Mouse (Mus musculus): Measurements from ENCODE around the gene Mrc1.
"Not testable (repeated sequence)": the region's sequence is repeated elsewhere in the genome, so short reads cannot be mapped to it uniquely, and the experiment has no call there.

Mrc1 gene

GRCm38 (mm10) chr2:14229149-14229548 lies at the start of gene Mrc1:
Gene Mrc1, plus strand, starts transcription at chr2:14229392.
- in situ Hi-C loops (cut with MboI; ENCODE audit: unreplicated experiment in 2 of 2), result loop anchor here in 1 of 2 experiments (25.0 kb wide), 1 partner anchor 817 kb away; no protein-coding TSS in a partner anchor

DNA sequence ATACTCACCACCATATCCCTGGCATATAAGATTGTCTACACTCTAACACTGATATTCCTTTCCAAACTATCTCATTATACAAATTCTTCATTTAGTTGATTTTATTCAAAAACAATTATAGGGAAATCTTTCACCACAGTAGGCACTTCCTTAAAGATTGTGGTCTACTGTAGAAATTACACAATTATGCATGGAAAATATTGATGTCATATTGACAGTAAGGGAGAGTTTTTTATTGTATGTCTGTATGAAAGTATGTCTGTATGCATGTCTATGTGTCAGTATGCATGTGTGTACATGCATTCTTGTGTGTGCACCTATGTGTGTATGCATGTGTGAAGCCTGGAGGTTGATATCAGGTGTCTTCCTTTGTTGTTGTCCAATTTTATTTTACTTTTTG lies 44.8 kb upstream of the Mrc1 start:
- in situ Hi-C loops (cut with MboI; ENCODE audit: unreplicated experiment in 2 of 2), result no loop called here

DNA sequence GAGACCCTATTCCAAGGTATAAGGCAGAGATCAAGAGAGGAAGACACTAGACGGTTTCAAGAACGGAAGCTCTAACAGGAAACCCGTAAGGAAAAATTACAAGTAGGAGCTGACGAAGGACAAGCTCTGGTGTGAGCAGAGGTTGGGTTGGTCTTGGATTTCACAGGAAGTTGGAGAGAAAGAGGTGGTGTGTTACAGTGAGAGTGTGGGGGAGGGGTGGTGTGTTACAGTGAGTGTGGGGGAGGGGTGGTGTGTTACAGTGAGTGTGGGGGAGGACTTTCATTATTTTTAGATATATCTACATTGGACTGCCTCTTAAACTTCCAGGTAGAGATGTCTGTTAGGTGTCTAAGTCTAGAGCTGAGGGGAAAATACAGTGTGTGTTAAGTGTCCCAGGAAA lies 38.5 kb upstream of the Mrc1 start:
- in situ Hi-C loops (cut with MboI; ENCODE audit: unreplicated experiment in 2 of 2), result no loop called here

DNA sequence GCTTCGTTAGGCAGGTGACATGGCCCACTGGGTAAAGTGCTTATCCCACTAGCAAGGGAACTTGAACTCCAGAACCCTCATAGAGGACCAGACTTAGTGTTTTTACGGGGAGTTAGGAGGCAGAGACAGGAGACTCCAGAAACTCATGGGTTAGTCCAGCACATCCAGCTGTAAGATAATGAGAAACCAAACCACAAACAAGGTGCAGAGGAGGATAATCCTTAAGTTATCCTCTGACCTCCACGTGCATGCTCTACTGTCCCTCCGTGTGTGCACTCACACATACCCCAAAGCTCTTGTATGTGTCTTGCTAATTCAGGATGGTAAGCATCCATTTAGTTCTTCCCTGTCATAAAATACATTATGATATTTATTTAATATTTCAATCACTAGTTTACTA lies 37.6 kb upstream of the Mrc1 start:
- in situ Hi-C loops (cut with MboI; ENCODE audit: unreplicated experiment in 2 of 2), result no loop called here

- in situ Hi-C loops (cut with MboI; ENCODE audit: unreplicated experiment in 2 of 2), result no loop called here
Measured at GRCm38 (mm10) chr2:14192046-14192445, 37.1 kb upstream of the Mrc1 start.

DNA sequence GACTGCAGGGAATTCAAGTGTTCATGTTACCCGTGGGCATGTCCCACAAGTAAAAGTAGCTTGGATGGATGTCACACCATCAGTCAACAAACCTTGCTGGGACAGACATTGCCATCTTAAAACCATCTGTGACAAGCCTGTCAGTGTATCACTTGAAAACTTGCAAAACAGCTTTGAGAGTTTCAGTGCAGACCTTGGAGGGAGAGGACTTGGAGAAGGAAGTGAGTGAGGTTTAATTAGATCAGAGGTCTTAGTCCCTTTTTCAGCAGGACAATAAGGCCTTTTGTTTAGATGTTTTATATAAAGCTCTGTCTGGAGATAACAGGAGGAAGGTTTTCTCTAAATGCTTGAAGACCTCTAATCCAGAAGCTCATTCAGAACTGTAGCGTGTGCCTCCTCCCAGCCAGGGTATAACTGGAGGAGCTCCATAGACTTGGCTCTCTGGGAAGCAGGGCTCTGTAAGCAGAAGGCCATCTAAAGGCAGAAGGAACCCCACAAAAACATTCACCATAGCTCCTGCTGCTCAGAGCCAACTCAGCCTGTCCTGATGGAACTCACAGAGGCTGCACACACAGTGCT lies 30.8 kb upstream of the Mrc1 start:
- in situ Hi-C loops (cut with MboI; ENCODE audit: unreplicated experiment in 2 of 2), result not testable (repeated sequence)

DNA sequence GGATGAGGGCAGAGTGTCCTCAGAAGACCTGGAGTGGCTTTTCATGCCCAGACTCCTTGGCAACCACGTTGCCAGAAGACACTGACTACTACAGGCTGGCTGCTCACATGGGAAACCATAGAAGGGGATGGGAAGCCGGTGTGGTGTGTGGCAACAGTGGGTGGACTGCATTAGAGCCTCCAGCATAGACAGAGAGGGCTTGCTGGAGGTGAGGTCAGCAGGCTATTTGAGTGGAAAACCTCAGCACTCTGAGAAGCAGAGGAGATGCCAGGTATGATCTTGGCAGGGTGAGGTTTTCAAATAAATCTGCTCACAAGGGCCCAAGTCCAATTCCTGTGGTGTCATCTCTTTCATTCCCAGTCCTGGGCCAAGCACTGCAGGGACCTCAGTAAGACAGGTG lies 29.6 kb upstream of the Mrc1 start:
- in situ Hi-C loops (cut with MboI; ENCODE audit: unreplicated experiment in 2 of 2), result loop anchor here in 1 of 2 experiments (5.0 kb wide), 1 partner anchor 32 kb away; no protein-coding TSS in a partner anchor

DNA sequence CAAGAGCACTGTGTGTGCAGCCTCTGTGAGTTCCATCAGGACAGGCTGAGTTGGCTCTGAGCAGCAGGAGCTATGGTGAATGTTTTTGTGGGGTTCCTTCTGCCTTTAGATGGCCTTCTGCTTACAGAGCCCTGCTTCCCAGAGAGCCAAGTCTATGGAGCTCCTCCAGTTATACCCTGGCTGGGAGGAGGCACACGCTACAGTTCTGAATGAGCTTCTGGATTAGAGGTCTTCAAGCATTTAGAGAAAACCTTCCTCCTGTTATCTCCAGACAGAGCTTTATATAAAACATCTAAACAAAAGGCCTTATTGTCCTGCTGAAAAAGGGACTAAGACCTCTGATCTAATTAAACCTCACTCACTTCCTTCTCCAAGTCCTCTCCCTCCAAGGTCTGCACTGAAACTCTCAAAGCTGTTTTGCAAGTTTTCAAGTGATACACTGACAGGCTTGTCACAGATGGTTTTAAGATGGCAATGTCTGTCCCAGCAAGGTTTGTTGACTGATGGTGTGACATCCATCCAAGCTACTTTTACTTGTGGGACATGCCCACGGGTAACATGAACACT lies 28.2 kb upstream of the Mrc1 start:
- in situ Hi-C loops (cut with MboI; ENCODE audit: unreplicated experiment in 2 of 2), result loop anchor here in 1 of 2 experiments (5.0 kb wide), 1 partner anchor 34 kb away; no protein-coding TSS in a partner anchor

- in situ Hi-C loops (cut with MboI; ENCODE audit: unreplicated experiment in 2 of 2), result loop anchor here in 1 of 2 experiments (5.0 kb wide), 1 partner anchor 37 kb away; no protein-coding TSS in a partner anchor
Measured at GRCm38 (mm10) chr2:14204308-14204707, 24.9 kb upstream of the Mrc1 start.

DNA sequence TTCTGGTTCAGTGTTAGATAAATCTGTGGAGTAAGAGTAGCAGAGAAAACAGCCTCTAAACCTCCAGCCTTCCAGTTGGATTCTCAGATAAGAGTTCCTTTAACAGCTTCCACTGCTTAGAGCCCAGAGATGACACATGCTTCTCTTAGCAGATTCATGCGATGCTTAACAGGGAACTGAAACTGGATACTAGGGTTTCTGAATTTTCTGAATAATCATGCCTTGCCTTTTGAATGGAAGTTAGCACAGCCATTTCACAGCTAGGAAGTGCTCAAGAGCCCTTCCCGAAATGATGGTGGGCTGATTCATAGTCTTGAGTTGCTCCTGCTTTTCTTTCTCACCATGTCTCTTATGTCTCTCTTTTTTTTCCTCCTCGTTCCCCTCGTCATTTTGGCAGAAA lies 22.4 kb upstream of the Mrc1 start:
- in situ Hi-C loops (cut with MboI; ENCODE audit: unreplicated experiment in 2 of 2), result no loop called here

DNA sequence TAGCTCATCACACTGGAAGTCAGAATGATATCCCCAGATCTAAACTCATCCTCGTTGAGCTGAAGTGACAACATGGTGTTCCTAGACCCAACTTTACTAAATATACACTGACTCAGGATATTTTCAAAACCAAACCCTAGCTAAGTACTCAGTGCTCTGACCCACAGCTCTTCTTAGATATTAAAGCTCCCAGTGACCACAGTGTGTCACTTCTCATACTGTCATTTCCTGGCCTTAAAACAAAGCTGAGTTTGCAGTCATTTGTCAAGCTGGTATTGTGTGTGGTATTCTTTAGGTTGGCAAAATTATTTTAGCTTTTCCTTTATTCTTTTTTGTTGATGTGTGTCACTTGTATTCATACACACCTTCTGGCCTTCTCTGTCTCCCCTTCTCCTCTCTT lies 18.5 kb upstream of the Mrc1 start:
- in situ Hi-C loops (cut with MboI; ENCODE audit: unreplicated experiment in 2 of 2), result no loop called here

DNA sequence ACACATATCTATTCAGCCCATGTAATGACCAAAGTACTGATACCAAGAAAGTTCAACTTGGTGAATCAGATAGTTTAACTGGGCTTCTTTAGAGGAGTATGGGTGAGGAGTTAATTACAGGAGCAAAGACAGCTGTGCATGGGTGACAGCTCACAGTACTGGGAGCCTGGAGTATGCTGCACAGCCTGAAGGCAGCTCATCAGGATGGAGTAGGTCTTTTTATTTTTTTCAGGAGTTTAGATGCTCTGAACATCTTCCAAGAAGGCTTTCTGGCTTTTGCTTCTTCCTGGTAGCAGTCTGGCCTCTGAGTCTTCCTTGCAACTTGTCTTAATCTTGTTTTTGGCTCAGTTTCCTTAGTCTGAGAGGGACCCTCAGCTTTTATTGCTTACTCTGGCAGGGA lies 17.6 kb upstream of the Mrc1 start:
- in situ Hi-C loops (cut with MboI; ENCODE audit: unreplicated experiment in 2 of 2), result no loop called here

DNA sequence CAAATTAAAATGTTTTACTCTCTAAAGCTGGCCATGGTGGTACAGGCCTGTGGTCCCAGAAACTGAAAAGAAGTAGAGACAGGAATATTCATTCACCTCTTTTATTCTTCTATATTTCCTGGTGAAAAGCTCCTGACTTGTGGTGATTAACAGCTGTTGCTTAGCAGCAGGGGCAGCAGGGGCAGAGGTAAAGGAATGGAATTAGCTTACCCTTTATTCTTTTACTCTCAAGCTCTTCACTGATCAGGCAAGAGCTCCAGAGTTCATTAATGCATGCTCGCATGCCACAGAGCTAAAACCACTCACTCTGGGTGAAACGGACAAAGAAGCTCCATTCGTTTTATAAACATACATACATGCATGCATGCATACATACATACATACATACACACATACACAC lies 14.4 kb upstream of the Mrc1 start:
- in situ Hi-C loops (cut with MboI; ENCODE audit: unreplicated experiment in 2 of 2), result no loop called here

- in situ Hi-C loops (cut with MboI; ENCODE audit: unreplicated experiment in 2 of 2), result no loop called here
Measured at GRCm38 (mm10) chr2:14216653-14217052, 12.5 kb upstream of the Mrc1 start.

DNA sequence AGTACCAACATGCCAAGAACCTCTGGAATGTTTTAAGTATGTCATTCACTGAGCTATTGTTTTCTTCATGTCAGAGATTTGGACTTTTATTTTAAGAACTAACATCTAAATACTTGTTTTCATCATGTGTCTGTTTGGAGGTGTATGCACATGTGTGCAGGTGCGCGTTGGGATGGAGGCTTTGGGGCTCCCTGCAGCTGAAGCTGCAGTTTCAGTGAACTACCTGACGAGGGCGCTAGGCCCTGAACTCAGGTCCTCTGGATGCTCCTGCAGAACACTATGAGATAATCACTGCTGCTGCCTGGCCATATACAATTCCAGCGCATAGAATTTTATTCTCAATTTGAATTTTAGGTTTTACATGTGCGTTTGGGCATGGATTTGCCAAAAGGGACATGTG lies 11.1 kb upstream of the Mrc1 start:
- in situ Hi-C loops (cut with MboI; ENCODE audit: unreplicated experiment in 2 of 2), result no loop called here

DNA sequence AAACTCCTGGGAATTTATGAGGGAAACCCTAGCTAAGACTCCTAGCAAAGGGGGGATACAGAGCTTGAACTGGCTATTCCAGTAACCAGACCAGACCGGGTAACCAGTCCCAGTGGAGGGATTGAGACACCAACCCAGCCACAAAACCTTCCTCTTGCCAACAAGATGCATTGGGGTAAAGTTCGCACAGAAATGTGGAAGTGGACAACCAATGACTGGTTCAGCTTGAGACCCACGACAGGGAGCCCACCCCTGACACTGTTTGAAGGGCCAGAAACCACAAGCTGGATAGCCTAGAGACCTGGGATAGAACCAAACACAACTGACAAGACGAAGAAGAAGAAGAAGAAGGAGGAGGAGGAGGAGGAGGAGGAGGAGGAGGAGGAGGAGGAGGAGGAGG lies 4.8 kb upstream of the Mrc1 start:
- in situ Hi-C loops (cut with MboI; ENCODE audit: unreplicated experiment in 2 of 2), result no loop called here

DNA sequence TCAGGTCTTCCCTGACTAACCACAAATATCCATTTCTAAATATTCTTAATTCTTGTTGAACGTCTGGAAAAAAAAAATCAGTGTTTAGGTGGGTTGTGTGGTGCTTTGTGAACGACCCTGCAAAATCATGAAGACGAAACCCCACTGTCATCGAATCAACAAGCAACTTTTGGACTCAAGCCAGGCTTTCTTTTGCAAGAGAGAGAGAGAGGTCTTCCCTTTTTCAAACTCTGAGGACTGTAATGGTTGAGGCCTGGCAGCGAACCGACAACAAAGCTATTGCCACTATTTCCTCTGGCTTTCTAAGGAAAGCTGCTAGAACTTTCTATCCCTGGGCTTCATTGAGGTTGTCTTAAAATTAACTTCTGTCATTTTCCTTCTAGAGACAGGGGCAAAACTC lies 697 bp upstream of the Mrc1 start:
- in situ Hi-C loops (cut with MboI; ENCODE audit: unreplicated experiment in 2 of 2), result loop anchor here in 1 of 2 experiments (25.0 kb wide), 1 partner anchor 816 kb away; no protein-coding TSS in a partner anchor

DNA sequence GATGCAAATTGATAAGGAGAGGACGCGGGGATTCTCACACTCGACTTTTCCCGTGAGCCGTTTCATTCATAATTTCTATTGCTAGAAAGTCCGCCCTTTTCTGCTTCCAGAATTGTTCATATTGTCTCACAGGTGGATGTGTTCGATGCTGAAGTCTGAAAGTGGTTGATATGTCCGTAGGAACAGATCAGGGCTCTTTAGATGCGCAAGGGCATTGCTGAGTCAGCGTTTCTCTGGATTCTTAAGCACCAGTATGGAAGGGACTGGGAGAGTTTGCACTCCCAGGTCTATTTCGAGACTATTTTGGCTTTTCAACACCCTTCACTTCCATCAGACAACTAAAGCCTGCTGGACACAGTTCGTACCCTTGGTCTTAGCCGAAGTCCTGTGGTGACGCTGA lies 787 bp downstream of the Mrc1 start:
- in situ Hi-C loops (cut with MboI; ENCODE audit: unreplicated experiment in 2 of 2), result loop anchor here in 1 of 2 experiments (25.0 kb wide), 1 partner anchor 818 kb away; no protein-coding TSS in a partner anchor

GRCm38 (mm10) chr2:14232897-14233296 lies 3.7 kb downstream of the Mrc1 start:
- in situ Hi-C loops (cut with MboI; ENCODE audit: unreplicated experiment in 2 of 2), result loop anchor here in 1 of 2 experiments (25.0 kb wide), 1 partner anchor 821 kb away; no protein-coding TSS in a partner anchor

GRCm38 (mm10) chr2:14233983-14234382 lies 4.8 kb downstream of the Mrc1 start:
- in situ Hi-C loops (cut with MboI; ENCODE audit: unreplicated experiment in 2 of 2), result loop anchor here in 1 of 2 experiments (25.0 kb wide), 1 partner anchor 822 kb away; no protein-coding TSS in a partner anchor

DNA sequence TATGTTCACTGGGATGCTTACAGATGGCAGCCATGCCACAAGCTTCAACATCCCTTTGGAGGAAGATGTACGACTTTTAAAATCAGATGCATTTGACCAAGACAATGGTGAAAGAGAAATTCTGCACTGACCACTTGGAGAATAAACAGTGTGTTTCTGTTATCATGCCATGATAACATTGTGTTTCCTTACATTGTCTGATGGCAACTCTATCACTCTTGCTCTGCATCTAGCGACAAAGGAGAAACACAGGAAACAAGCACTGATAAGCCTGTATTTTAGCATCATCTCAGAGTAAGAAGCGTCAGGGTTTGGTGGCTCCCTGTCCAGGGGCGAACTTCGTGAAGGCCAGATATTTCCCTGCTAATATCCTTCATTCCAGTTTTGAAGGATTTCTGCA lies 6.1 kb downstream of the Mrc1 start:
- in situ Hi-C loops (cut with MboI; ENCODE audit: unreplicated experiment in 2 of 2), result loop anchor here in 1 of 2 experiments (25.0 kb wide), 1 partner anchor 823 kb away; no protein-coding TSS in a partner anchor

DNA sequence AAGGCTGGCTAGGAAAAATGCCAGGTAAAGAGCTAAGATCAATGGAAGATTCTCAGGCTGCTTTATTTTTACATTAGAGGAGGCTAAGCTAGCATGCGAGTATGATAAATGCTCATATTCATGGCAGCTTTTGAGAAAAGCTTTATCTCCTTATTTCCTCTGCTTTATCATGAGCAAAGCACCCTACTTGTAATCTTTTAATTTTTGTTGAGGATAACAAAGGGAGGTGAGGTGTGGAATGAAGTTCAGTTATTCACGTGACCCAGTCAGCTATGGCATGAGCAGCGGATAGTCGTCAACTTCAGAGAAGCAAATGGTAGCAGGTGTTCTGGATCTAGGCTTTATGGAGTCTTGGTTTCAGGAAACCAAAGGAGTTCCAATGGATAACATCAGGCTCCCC lies 7.7 kb downstream of the Mrc1 start:
- in situ Hi-C loops (cut with MboI; ENCODE audit: unreplicated experiment in 2 of 2), result loop anchor here in 1 of 2 experiments (25.0 kb wide), 1 partner anchor 825 kb away; no protein-coding TSS in a partner anchor

Measured in v-Abl transformed pro-B cells (cell line).